Mouse (Mus musculus) heart, embryonic 11.5 days (tissue): Measurements from ENCODE around the gene Il13. TPM values are rescaled to one million over a fixed set of nuclear protein-coding genes. Genes with fewer than 3 reads are reported as not detected.

ENCODE experiments used
- ATAC-seq: fragments of 200-750 bp; cut with Nextera tagmentation; replicated peaks from 2 replicates; pipeline ENCODE4 v1.8.0; 2017; ENCODE audit warnings: moderate library complexity; ENCODE audit not compliant: insufficient number of reproducible peaks, low FRiP score, low TSS enrichment
- H3K27ac ChIP-seq: fragments of 300-500 bp; sonication (generic); 2 replicates; pipeline ENCODE4 v1.5.1; 2014; ENCODE audit warnings: mild to moderate bottlenecking, low read depth, low read length
- H3K27me3 ChIP-seq: fragments of 300-500 bp; sonication (generic); 2 replicates; pipeline ENCODE4 v1.6.1; 2014; ENCODE audit warnings: mild to moderate bottlenecking, low read length, mixed read lengths; ENCODE audit not compliant: control insufficient read depth, insufficient read depth
- H3K36me3 ChIP-seq: fragments of 300-500 bp; sonication (generic); 2 replicates; pipeline ENCODE4 v1.6.1; 2014; ENCODE audit warnings: mild to moderate bottlenecking, low read length, moderate library complexity, mixed read lengths; ENCODE audit not compliant: control insufficient read depth, insufficient read depth
- H3K4me1 ChIP-seq: fragments of 300-500 bp; sonication (generic); 2 replicates; pipeline ENCODE4 v1.6.1; 2014; ENCODE audit warnings: low read length; ENCODE audit not compliant: control insufficient read depth, insufficient read depth
- H3K4me2 ChIP-seq: fragments of 300-500 bp; sonication (generic); 2 replicates; pipeline ENCODE4 v1.6.1; 2014; ENCODE audit warnings: mild to moderate bottlenecking, moderate library complexity
- H3K4me3 ChIP-seq: fragments of 300-500 bp; sonication (generic); 2 replicates; pipeline ENCODE4 v1.5.1; 2014; ENCODE audit warnings: low read depth, low read length
- H3K9ac ChIP-seq: fragments of 300-500 bp; sonication (generic); 2 replicates; pipeline ENCODE4 v1.6.1; 2014; ENCODE audit warnings: mild to moderate bottlenecking, low read depth, low read length, moderate library complexity
- H3K9me3 ChIP-seq: fragments of 300-500 bp; sonication (generic); replicated peaks from 2 replicates; pipeline ENCODE4 v1.6.1; 2016; ENCODE audit warnings: low read length; ENCODE audit not compliant: control insufficient read depth
- WGBS: fragments of 180-500 bp; shearing (Covaris S2); extraction: QIAGEN DNeasy Blood & Tissue Kit; methylation state at CpG from one replicate; pipeline ENCODE4 v1.1.7; 2014; ENCODE audit not compliant: insufficient replicate concordance; 5-methylcytosine and 5-hydroxymethylcytosine counted together
- polyA plus RNA-seq: library from polyadenylated mRNA; unstranded; fragments of >200 nt; fragmentation: Nextera tagmentation; extraction: Ambion mirVana; gene quantifications from 2 replicates; pipeline ENCODE4 v1.2.1, GENCODE M21; 2014

Gene Il13
- polyA plus RNA-seq, 1 experiment from 2014 or later, result not detected

DNA sequence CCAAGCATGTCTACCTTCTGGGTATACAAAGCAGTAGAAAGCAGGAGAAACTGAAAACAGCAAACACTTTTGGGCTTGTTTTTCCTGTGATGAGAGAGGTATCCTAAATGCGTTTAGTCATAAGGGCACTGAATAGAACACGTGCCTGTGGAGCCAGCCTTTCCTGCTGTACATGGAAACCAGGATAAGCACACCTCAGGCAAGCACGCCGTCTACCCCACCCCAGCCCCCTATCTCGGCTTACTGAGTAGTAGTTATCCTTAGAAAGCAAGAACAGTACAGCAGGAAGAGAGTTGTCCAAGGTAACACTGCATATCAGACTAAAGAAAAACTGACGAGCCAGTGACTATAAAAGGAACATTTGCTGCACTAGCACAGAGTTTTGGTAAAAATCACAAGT, 23.3 kb upstream of the Il13 start:
- Histone ChIP-seq H3K27me3 (no peaks in the 10 kb centered on the region), H3K9ac (no peak overlapping the region), H3K4me2 (no peak overlapping the region), H3K4me3 (no peak overlapping the region), H3K4me1 (peaks cover 17% of the 10 kb centered on the region), H3K36me3 (0 out of 2 replicates have a peak, but pooled peaks cover 6% of the 10 kb centered on the region), H3K27ac (no peak overlapping the region), H3K9me3 (no peaks in the 10 kb centered on the region)
- no peak for ATAC-seq
- 56% methylated on average over 6 of the region's 6 CpGs for WGBS

- H3K9me3 ChIP-seq, result no peaks in the 10 kb centered on the region
- 75% methylated on average over 8 of the region's 8 CpGs for WGBS
- H3K4me1 ChIP-seq, result peaks cover 16% of the 10 kb centered on the region
- H3K36me3 ChIP-seq, result 0 out of 2 replicates have a peak, but pooled peaks cover 6% of the 10 kb centered on the region
- H3K4me2 ChIP-seq, result no peak overlapping the region
- no peak overlapping the region for H3K9ac ChIP-seq
- no peaks in the 10 kb centered on the region for H3K27me3 ChIP-seq
- no peak overlapping the region for H3K4me3 ChIP-seq
- ATAC-seq, result no peak
- H3K27ac ChIP-seq, result no peak overlapping the region
Observed at GRCm38 (mm10) chr11:53657381-53657780, 22.9 kb upstream of the Il13 start.

DNA sequence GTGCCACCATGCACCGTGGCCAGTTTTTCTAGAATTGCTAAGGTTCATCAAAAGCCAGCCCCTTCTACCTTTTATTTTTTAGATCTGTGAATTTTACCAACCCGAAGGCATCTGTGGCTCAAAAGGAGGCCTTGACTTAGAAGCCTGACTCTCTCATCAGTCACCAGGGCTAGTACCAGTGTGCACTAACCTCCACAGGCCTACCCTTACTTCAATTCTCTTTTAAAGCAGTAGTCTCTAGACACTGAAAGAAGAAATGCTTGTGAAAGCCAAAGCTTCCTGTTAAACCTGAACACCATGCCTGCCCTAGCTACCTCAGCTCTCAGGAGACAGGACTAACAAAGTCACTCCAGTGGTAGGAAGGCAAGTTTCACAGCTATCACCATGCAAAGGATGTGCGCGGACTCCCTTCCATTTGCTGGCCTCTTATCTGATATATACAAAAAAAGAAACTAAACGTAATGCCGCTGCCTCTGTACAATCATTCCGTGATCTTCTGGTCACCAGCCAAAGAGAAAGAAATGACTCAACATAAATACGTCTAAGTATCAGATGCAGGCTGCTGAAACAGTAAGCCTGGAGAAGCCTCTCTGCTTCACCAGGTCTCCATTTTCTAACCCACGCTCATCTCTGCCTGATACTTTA, 22.2 kb upstream of the Il13 start:
- no peak for ATAC-seq
- no peak overlapping the region for H3K27ac ChIP-seq
- no peak overlapping the region for H3K4me2 ChIP-seq
- 57% methylated on average over 9 of the region's 9 CpGs for WGBS
- no peaks in the 10 kb centered on the region for H3K9me3 ChIP-seq
- no peaks in the 10 kb centered on the region for H3K27me3 ChIP-seq
- H3K4me3 ChIP-seq, result no peak overlapping the region
- peaks cover 9% of the 10 kb centered on the region; the same call in 1 of the 2 replicates for H3K36me3 ChIP-seq
- H3K9ac ChIP-seq, result no peak overlapping the region
- peaks cover 16% of the 10 kb centered on the region for H3K4me1 ChIP-seq

DNA sequence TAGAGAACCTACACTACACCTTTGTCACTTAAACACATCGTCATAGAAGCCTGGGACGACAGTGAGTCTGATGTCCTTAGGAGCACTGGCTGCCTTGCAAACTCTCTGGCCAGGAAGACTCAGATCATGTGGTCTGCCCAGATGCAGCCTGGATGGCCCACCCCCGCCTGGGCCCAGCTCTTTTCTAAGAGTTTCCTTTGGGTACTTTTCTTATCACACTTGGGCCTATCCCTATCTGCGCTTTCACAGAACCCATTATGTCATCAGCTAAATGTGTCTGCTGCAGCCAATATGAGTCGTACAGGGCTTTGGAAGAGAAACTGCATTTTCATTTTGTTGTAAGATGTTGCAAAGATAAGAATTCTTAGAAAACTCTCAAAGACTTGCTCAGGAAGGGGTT, 20.5 kb upstream of the Il13 start:
- H3K9ac ChIP-seq, result no peak overlapping the region

GRCm38 (mm10) chr11:53652427-53652826, 17.9 kb upstream of the Il13 start:
- Histone ChIP-seq H3K27ac (no peak overlapping the region), H3K4me3 (no peak overlapping the region), H3K4me1 (peaks cover 12% of the 10 kb centered on the region), H3K36me3 (peaks cover 11% of the 10 kb centered on the region; the same call in 1 of the 2 replicates), H3K4me2 (no peak overlapping the region), H3K9me3 (no peaks in the 10 kb centered on the region), H3K27me3 (no peaks in the 10 kb centered on the region), H3K9ac (no peak overlapping the region)
- no peak for ATAC-seq
- WGBS, result 86% methylated on average over 2 of the region's 2 CpGs

More for the DNA sequence above, 20.5 kb upstream of the Il13 start:
- H3K9me3 ChIP-seq, result no peaks in the 10 kb centered on the region
- peaks cover 16% of the 10 kb centered on the region for H3K4me1 ChIP-seq
- peak overlapping the region; percentile 41; the same call in 1 of the 2 replicates for H3K27ac ChIP-seq
- no peak overlapping the region for H3K4me3 ChIP-seq
- H3K4me2 ChIP-seq, result peak overlapping the region; percentile 17; the same call in 1 of the 2 replicates
- no peaks in the 10 kb centered on the region for H3K27me3 ChIP-seq
- 14% methylated on average over 5 of the region's 5 CpGs for WGBS
- H3K36me3 ChIP-seq, result peaks cover 11% of the 10 kb centered on the region; the same call in 1 of the 2 replicates
- peak; percentile 74; the same call in 1 of the 2 replicates for ATAC-seq

GRCm38 (mm10) chr11:53651441-53651840, 16.9 kb upstream of the Il13 start:
- H3K27ac ChIP-seq, result no peak overlapping the region
- 84% methylated on average over 4 of the region's 4 CpGs for WGBS
- H3K4me3 ChIP-seq, result no peak overlapping the region
- ATAC-seq, result no peak
- no peaks in the 10 kb centered on the region for H3K27me3 ChIP-seq
- H3K4me1 ChIP-seq, result peaks cover 7% of the 10 kb centered on the region
- H3K36me3 ChIP-seq, result peaks cover 11% of the 10 kb centered on the region; the same call in 1 of the 2 replicates
- no peak overlapping the region for H3K4me2 ChIP-seq
- no peak overlapping the region for H3K9ac ChIP-seq
- H3K9me3 ChIP-seq, result no peaks in the 10 kb centered on the region

DNA sequence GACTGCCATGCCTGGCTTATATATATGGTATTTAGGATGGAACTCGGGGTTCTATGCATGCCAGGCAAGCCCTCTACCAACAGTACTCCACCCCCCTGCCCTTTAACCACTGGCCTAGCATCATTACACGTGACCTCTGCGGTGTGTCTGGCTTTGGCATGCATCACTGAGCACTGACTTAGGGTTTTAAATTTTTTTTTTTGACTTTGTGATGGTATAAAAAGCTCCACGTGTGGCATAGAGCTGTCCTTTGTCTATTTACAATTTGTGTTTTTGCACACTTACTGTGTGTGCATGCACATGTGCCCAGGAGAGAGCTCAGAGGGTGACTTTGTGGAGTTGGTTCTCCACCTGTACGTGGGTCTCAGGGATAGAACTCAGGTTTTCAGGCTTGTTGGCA, 9.5 kb upstream of the Il13 start:
- no peak overlapping the region for H3K4me3 ChIP-seq
- 79% methylated on average over 5 of the region's 5 CpGs for WGBS
- ATAC-seq, result no peak
- H3K36me3 ChIP-seq, result no peaks in the 10 kb centered on the region
- no peaks in the 10 kb centered on the region for H3K9me3 ChIP-seq
- no peak overlapping the region for H3K9ac ChIP-seq
- H3K4me1 ChIP-seq, result peaks cover 2% of the 10 kb centered on the region; the same call in 1 of the 2 replicates
- no peak overlapping the region for H3K27ac ChIP-seq
- no peak overlapping the region for H3K4me2 ChIP-seq
- no peaks in the 10 kb centered on the region for H3K27me3 ChIP-seq

DNA sequence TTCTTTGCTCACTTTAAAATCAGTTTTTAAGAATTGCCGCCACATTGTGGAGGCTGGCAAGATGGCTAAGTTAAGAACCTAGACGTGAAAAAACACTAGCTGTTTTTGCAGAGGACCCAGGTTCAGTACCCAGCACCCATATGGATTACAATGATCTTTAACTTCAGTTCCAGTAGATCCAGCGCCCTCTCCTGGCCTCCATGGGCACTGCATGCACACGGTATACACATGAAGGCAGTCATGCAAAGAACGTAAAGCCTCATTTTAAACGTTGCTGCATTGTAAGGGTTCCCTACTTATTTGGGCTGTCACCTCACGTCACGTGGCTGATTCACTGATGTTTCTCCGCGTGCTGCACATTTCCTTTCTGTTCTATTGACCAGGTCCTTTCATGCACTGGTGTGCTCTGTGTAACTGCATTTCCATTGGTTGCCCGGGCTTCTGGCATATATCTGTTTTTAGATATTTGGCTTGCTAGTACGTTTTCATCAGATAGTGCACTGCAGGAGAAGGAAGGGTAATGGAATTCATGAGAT, 8.3 kb upstream of the Il13 start:
- no peaks in the 10 kb centered on the region for H3K9me3 ChIP-seq
- no peak overlapping the region for H3K9ac ChIP-seq
- no peaks in the 10 kb centered on the region for H3K36me3 ChIP-seq
- peaks cover 1% of the 10 kb centered on the region; the same call in 1 of the 2 replicates for H3K27me3 ChIP-seq
- no peak for ATAC-seq
- H3K4me1 ChIP-seq, result peaks cover 2% of the 10 kb centered on the region; the same call in 1 of the 2 replicates
- H3K4me2 ChIP-seq, result no peak overlapping the region
- no peak overlapping the region for H3K27ac ChIP-seq
- 60% methylated on average over 12 of the region's 12 CpGs for WGBS
- H3K4me3 ChIP-seq, result no peak overlapping the region
